Mouse (Mus musculus): ENCODE results near the gene Pigs. TPM values are rescaled to one million over a fixed set of nuclear protein-coding genes. Genes with fewer than 3 reads are reported as not detected.
A peak's percentile ranks its signal among the peaks of the same experiment; 100 is the strongest.

The Pigs gene
- polyA plus RNA-seq, 1 experiment from 2014 or later = 79.0 TPM

DNA sequence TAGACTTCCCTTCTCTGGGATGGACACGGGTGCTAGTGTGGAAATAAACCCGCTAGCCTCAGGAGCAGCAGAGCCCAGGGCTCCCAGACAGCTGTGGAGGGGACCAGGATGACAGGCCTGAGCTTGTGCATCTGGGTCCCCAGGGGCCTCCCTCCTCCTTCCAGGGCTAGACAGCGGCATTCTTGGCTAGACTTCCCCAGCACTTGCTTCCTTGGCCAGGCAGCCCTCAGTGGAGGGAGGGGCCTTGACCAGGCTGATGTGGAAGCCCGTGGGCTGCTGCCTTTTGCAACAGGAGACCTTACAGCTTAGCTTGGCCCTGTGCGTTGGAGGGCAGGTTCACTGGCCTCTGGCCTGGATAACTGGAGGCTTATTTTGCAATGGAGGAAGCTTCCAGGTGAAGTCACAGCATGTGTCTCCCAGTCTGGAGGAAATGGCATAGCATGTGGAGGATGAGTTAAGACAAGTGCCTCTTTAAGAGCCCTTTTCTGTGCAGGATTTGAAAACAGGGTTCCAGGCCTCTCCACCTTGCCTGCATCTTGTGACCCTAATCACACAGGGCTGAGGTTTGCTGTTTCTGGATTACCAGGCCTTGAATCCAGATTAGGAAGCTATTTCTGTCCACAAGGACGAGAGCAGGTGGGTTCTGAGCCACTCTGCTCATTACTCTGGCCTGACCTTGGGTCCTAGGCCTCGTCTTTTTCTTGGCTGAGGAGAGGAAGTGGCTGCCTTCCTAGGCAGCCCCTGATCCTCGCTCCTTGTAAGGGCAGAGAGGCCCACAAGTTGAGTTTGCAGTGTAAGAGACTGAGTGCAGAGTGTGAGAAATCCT is 16.9 kb downstream of the Pigs start:
- ATAC-seq = no peak
- H3K27ac ChIP-seq (ENCODE audit: low read length) = peak overlapping the region; percentile 28; the same call in 1 of the 2 replicates
- WGBS = 50% methylated on average over 8 of the region's 8 CpGs

DNA sequence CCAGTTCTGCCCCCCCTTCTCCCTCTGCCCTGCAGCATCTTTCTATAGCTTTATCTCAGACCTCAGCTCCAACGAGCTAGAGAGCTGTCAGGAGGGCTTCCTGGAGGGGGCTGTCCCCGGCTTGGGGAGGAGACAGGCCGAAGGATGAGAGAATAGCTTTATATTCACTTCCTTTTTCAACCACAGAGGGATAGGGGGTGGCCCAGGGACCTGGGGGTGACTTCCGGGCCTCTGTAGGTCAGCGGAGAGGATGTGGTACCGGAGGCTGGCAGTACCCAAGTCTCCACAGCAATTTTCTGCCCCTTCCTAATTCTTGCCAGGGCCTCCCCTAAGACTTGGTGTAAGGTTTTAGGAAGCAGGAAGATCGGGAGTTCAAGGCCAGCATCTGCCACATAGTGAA is 17.6 kb downstream of the Pigs start:
- 84% methylated on average over 7 of the region's 7 CpGs for WGBS
- no peak overlapping the region for H3K4me2 ChIP-seq (ENCODE audit: low read length)

More for the DNA sequence above, 16.9 kb downstream of the Pigs start:
- Histone ChIP-seq H3K9ac (ENCODE audit: low read depth, low read length) (peak overlapping the region; percentile 48), H3K27me3 (ENCODE audit: control insufficient read depth, insufficient read depth, low read depth, low read length) (no peaks in the 10 kb centered on the region), H3K4me3 (ENCODE audit: low read depth, low read length) (no peak overlapping the region; the same call in 1 of the 2 replicates), H3K9me3 (replicated peaks; ENCODE audit: control insufficient read depth, low read length, poor library complexity, severe bottlenecking) (no peaks in the 10 kb centered on the region), H3K4me2 (ENCODE audit: low read length) (peak overlapping the region; percentile 76), H3K36me3 (ENCODE audit: control insufficient read depth, insufficient read depth, low read length) (peaks cover 13% of the 10 kb centered on the region), H3K4me1 (ENCODE audit: control insufficient read depth, insufficient read depth, low read length) (peaks cover 31% of the 10 kb centered on the region)

DNA sequence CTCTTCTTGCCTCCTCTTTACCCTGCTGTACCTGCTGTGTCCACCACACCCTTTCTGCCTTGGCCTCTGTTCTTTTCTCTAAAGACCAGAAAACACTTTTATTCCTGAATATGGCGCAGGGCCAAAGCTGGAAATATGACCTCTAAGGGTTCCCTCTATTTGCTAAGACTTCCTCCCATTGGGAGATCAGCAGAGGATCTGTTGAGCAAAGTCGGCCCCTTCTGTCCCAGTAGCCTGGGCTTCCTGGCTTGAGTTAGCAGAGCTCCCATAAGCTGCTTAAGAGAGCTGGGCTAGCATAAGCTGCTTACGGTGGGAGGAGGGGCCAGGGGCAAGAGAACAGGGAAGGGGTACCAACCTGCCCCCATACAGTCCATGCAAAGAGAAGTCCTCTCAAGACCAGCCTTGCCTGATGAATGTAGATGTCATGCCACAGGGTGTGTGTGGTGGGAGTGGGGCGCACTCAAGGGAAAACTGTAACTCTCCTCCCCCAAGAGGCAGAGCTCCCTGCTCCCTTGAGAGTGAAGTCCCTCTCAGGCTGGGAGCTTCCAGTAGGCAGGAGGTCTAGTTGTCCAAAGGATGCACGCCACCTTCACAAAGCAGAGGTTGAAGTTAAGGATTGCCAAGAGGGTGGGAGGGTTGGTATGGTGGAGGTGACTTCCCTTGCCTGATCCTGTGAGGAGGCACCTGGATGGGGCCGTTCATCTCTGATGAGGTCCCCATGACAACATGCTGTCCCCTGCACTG is 18.3 kb downstream of the Pigs start:
- Histone ChIP-seq H3K27ac (ENCODE audit: low read length) (no peak overlapping the region), H3K9ac (ENCODE audit: low read depth, low read length) (no peak overlapping the region), H3K36me3 (ENCODE audit: control insufficient read depth, insufficient read depth, low read length) (peaks cover 11% of the 10 kb centered on the region), H3K9me3 (replicated peaks; ENCODE audit: control insufficient read depth, low read length, poor library complexity, severe bottlenecking) (no peaks in the 10 kb centered on the region), H3K4me1 (ENCODE audit: control insufficient read depth, insufficient read depth, low read length) (peaks cover 31% of the 10 kb centered on the region), H3K27me3 (ENCODE audit: control insufficient read depth, insufficient read depth, low read depth, low read length) (no peaks in the 10 kb centered on the region), H3K4me2 (ENCODE audit: low read length) (no peak overlapping the region), H3K4me3 (ENCODE audit: low read depth, low read length) (no peak overlapping the region)
- WGBS = 60% methylated on average over 6 of the region's 6 CpGs
- ATAC-seq = no peak

More for the DNA sequence above, 17.6 kb downstream of the Pigs start:
- no peaks in the 10 kb centered on the region for H3K27me3 ChIP-seq (ENCODE audit: control insufficient read depth, insufficient read depth, low read depth, low read length)
- no peak overlapping the region for H3K27ac ChIP-seq (ENCODE audit: low read length)
- peaks cover 11% of the 10 kb centered on the region for H3K36me3 ChIP-seq (ENCODE audit: control insufficient read depth, insufficient read depth, low read length)
- H3K4me3 ChIP-seq (ENCODE audit: low read depth, low read length) = no peak overlapping the region
- ATAC-seq = no peak
- H3K9me3 ChIP-seq (replicated peaks; ENCODE audit: control insufficient read depth, low read length, poor library complexity, severe bottlenecking) = no peaks in the 10 kb centered on the region
- H3K9ac ChIP-seq (ENCODE audit: low read depth, low read length) = no peak overlapping the region
- peaks cover 31% of the 10 kb centered on the region for H3K4me1 ChIP-seq (ENCODE audit: control insufficient read depth, insufficient read depth, low read length)

DNA sequence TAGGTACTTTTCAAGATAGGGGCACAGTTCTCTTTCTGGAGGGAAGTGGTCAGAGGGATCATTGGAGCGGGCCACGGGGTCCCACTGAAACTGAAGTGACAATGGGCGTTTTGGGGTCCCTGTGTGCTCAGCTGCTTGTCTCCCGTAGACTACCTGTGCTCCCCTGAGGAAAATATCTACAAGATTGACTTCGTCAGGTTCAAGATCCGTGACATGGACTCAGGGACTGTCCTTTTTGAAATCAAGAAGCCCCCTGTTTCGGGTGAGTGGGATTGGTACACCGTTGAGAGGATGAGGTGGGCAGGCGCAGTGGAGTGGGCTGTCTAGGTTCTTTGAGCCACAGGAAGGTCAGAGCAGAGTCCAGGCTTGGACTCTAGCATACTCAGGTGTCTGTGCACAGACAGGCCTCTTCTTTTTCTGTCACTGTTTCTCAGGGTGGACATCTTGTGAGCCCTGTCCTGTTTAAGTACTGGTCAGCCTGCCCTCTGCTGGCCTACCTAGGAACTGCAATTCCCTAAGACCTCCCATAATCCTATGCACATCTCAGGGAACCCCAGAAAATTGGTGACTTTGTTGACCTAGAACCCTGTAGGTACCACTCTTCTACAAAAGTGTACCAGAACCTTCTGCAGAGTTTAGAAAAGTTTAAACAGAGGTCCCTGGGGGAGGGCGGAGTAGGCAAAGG is 19.0 kb downstream of the Pigs start:
- no peak overlapping the region for H3K9ac ChIP-seq (ENCODE audit: low read depth, low read length)
- 92% methylated on average over 10 of the region's 10 CpGs for WGBS
- no peak overlapping the region for H3K4me3 ChIP-seq (ENCODE audit: low read depth, low read length)
- peaks cover 8% of the 10 kb centered on the region for H3K36me3 ChIP-seq (ENCODE audit: control insufficient read depth, insufficient read depth, low read length)
- no peak for ATAC-seq
- H3K4me2 ChIP-seq (ENCODE audit: low read length) = no peak overlapping the region
- H3K27me3 ChIP-seq (ENCODE audit: control insufficient read depth, insufficient read depth, low read depth, low read length) = no peaks in the 10 kb centered on the region
- no peaks in the 10 kb centered on the region for H3K9me3 ChIP-seq (replicated peaks; ENCODE audit: control insufficient read depth, low read length, poor library complexity, severe bottlenecking)
- peaks cover 31% of the 10 kb centered on the region for H3K4me1 ChIP-seq (ENCODE audit: control insufficient read depth, insufficient read depth, low read length)
- H3K27ac ChIP-seq (ENCODE audit: low read length) = 0 out of 2 replicates have a peak overlapping the region, but pooled peaks have one; percentile 6

DNA sequence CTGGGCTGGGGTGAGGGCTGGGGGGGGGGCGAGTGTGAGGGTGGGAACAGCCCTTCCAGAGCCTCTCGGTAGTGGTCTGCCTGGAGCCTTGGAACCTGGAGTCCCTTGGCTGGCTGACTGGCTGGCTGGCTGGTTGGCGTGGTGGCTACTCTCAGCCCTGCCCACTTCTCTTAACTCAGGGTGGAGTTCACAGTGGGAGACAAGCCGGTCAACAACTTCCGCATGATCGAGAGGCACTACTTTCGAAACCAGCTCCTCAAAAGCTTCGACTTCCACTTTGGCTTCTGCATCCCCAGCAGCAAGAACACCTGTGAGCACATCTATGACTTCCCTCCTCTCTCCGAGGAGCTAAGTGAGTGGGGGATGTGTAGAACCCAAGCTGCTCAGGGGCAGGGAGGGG is 19.7 kb downstream of the Pigs start:
- Histone ChIP-seq H3K4me1 (ENCODE audit: control insufficient read depth, insufficient read depth, low read length) (peaks cover 31% of the 10 kb centered on the region), H3K9me3 (replicated peaks; ENCODE audit: control insufficient read depth, low read length, poor library complexity, severe bottlenecking) (no peaks in the 10 kb centered on the region), H3K36me3 (ENCODE audit: control insufficient read depth, insufficient read depth, low read length) (peaks cover 8% of the 10 kb centered on the region), H3K4me3 (ENCODE audit: low read depth, low read length) (no peak overlapping the region), H3K9ac (ENCODE audit: low read depth, low read length) (no peak overlapping the region), H3K27me3 (ENCODE audit: control insufficient read depth, insufficient read depth, low read depth, low read length) (no peaks in the 10 kb centered on the region), H3K27ac (ENCODE audit: low read length) (no peak overlapping the region), H3K4me2 (ENCODE audit: low read length) (no peak overlapping the region)
- no peak for ATAC-seq
- 83% methylated on average over 9 of the region's 9 CpGs for WGBS

DNA sequence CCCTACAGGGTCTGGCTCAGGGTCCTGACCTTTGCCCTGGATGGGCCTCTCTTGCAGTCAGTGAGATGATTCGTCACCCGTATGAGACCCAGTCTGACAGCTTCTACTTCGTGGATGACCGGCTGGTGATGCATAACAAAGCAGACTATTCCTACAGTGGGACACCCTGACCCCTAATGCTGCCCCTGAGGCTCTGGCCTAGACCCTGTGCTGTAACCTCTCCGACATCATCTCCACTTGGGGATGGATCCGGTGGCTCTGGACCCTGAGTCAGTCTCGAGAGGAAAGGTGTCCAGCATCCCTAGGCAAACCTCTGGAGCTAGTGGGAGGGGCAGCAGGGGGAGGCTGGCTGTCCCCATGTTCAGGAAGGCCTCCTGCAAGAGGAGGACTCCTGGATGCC is 20.3 kb downstream of the Pigs start:
- H3K27me3 ChIP-seq (ENCODE audit: control insufficient read depth, insufficient read depth, low read depth, low read length) = no peaks in the 10 kb centered on the region
- H3K4me1 ChIP-seq (ENCODE audit: control insufficient read depth, insufficient read depth, low read length) = peaks cover 31% of the 10 kb centered on the region
- no peak overlapping the region for H3K4me3 ChIP-seq (ENCODE audit: low read depth, low read length)
- ATAC-seq = no peak
- no peak overlapping the region for H3K27ac ChIP-seq (ENCODE audit: low read length)
- H3K9ac ChIP-seq (ENCODE audit: low read depth, low read length) = no peak overlapping the region
- H3K9me3 ChIP-seq (replicated peaks; ENCODE audit: control insufficient read depth, low read length, poor library complexity, severe bottlenecking) = no peaks in the 10 kb centered on the region
- no peak overlapping the region for H3K4me2 ChIP-seq (ENCODE audit: low read length)
- 75% methylated on average over 7 of the region's 7 CpGs for WGBS
- H3K36me3 ChIP-seq (ENCODE audit: control insufficient read depth, insufficient read depth, low read length) = peaks cover 8% of the 10 kb centered on the region

DNA sequence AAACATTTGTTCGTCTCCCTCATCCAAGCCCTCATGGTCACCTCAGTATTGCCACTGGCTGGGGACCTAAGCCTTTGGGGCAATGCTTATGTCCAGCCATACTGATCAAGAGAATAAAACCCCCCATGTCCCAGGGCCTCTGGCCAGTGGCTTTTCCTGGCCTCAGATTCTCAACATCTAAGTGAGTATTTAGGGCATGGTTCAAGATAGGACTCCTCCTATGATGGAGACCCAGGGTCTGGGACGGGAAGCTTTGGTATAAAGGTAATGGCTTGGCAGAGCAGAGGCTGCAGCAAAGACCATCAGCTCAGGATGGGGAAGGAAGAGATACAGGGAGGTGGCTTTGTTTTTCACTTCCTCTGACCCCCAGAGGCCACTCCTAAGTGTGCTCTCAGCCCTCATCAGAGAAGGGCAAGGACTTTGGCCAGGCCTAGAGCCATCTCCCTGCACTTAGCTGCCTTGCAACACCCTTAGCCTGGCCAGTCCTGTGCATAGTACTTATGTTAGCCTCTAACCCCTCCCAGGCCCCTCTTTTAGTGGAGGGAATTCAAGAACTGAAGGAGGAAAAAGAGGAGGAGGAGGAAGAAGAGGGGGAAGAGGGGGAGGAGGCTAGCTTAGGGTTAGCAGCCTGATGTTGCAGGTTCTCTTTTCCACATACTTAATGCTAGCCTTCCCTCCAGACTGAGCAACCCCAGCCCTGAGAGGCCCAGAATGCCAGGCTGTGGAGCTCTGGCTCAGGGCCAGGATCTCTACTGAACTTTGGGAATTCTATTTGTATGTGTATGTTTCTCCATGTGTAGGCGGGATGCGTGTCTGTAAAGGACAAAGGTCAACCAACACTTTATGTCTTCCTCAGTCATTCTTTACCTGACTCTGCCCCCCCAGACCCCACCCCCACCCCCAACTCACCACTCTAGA is 21.5 kb downstream of the Pigs start:
- Histone ChIP-seq H3K4me1 (ENCODE audit: control insufficient read depth, insufficient read depth, low read length) (peaks cover 24% of the 10 kb centered on the region), H3K4me2 (ENCODE audit: low read length) (no peak overlapping the region), H3K9ac (ENCODE audit: low read depth, low read length) (no peak overlapping the region), H3K36me3 (ENCODE audit: control insufficient read depth, insufficient read depth, low read length) (peaks cover 8% of the 10 kb centered on the region), H3K27me3 (ENCODE audit: control insufficient read depth, insufficient read depth, low read depth, low read length) (no peaks in the 10 kb centered on the region), H3K4me3 (ENCODE audit: low read depth, low read length) (no peak overlapping the region), H3K27ac (ENCODE audit: low read length) (no peak overlapping the region), H3K9me3 (replicated peaks; ENCODE audit: control insufficient read depth, low read length, poor library complexity, severe bottlenecking) (no peaks in the 10 kb centered on the region)
- 93% methylated on average over 4 of the region's 4 CpGs for WGBS
- no peak for ATAC-seq

DNA sequence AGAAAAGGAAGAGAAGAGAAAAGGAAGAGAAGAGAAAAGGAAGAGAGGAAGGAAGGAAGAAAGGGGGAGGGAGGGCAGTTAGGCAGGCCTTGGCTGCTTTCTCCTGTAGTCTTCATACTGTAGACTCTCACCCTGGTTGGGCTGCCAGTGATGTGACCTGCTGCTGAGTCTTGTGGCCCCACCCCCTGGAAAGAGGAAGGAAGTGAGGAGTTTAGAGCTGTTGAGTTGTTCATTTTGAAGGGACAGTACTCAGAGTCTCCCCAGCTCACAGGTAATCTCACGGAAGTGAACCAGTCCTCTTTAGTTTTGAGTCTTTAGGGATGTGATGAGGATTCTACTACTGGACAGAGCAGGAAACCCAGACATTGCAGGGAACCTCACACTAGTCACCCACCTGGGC is 24.9 kb downstream of the Pigs start:
- Histone ChIP-seq H3K27me3 (ENCODE audit: control insufficient read depth, insufficient read depth, low read depth, low read length) (no peaks in the 10 kb centered on the region), H3K9me3 (replicated peaks; ENCODE audit: control insufficient read depth, low read length, poor library complexity, severe bottlenecking) (no peaks in the 10 kb centered on the region), H3K4me2 (ENCODE audit: low read length) (no peak overlapping the region), H3K9ac (ENCODE audit: low read depth, low read length) (no peak overlapping the region), H3K4me3 (ENCODE audit: low read depth, low read length) (no peak overlapping the region), H3K27ac (ENCODE audit: low read length) (no peak overlapping the region), H3K4me1 (ENCODE audit: control insufficient read depth, insufficient read depth, low read length) (0 out of 2 replicates have a peak, but pooled peaks cover 2% of the 10 kb centered on the region), H3K36me3 (ENCODE audit: control insufficient read depth, insufficient read depth, low read length) (peaks cover 6% of the 10 kb centered on the region)
- ATAC-seq = no peak
- WGBS = 100% methylated on average over 1 of the region's 1 CpGs

Measured in midbrain, embryonic 16.5 days (tissue).